Mouse (Mus musculus) T-helper 2 cell (primary cell): ENCODE measurements around the gene Gm10681.
"Not testable (repeated sequence)": the region's sequence is repeated elsewhere in the genome, so short reads cannot be mapped to it uniquely, and the experiment has no call there.

Experiments used
- in situ Hi-C: fragments of 300-600 bp; cut with MboI, MseI; formaldehyde crosslinking; loops from one replicate; pipeline ENCODE4 v1.15.1; 2025; ENCODE audit warnings: high pct_unique_total_duplicates

Gm10681 gene

DNA sequence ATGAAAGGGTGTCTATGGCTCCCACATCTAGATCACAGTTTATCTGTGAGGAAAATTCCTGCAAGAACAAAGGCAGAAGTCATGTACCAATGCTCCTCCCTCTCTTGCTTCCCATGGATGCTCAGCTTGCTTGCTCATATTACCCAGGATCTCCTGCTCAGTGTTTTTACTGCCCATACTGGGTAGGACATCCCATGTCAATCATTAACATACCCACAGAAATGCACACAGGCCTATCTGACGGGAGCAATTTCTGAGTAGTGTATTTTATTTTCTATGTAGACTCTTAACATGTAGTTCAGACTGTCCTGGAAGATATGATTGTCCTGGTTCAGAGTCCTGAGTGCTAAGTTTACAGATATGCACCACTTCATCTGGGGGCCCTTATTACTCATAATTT is 64.1 kb downstream of the Gm10681 start:
- in situ Hi-C loops, result loop anchor here (5.0 kb wide), 2 partner anchors 57 to 58 kb away; no protein-coding TSS in a partner anchor

DNA sequence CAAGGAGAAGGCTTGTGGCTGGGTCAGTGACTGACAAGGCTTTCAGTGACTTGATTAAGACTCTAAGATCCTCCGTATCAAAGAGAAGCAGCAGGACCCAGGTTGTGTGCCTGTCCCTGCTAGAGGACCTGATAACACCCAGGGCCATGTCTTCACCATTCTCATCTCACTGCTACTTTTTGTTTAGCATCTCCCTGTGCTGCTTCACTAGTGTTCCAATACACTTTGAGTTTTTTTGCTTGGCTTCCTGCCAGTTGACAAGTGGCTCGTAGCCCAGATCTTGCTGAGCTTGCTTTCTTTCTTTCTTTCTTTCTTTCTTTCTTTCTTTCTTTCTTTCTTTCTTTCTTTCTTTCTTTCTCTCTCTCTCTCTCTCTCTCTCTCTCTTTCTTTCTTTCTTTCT is 65.8 kb downstream of the Gm10681 start:
- in situ Hi-C loops, result loop anchor here (5.0 kb wide), 2 partner anchors 55 to 60 kb away; no protein-coding TSS in a partner anchor

DNA sequence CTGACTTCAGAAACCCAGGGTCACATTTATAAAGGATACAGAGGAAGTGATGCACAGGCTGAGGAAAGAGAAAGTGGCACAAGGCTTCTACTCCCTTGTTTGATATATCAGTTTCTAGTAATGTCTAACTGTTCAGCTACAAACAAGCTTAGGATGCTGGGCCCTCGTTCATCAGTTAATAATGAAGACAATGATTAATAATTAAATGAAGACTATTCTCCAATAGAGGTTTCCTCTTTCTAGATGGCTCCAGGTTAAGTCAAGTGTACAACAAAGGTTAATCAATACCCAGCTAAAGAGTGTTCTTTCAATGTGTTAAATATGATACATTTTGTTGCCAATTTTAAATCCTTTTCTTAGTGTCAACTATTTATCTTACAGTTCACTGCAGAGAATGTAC is 78.2 kb downstream of the Gm10681 start, which contains the start of gene Hsd3b4:
Gene Hsd3b4, minus strand, starts transcription at position 101 of the 400 bp plus-strand sequence.
- in situ Hi-C loops, result not testable (repeated sequence)

DNA sequence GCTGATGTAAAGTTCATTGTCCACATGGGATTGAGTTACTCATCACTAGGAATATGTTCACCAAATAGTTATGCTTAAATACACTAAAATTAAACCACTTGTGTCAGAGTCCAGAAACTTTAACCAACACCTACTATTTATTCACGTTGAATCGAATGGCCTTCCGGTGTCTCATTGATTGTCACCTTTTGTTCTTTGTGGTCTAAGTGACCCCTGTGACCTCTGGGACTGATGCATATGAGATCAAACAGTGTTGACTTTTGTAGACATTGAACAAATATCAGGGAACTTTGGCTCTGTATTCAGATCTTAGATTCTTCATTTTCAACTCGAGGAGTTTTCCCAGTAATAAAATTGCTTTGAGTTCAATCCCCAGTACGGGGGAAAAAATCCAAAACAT is 81.4 kb downstream of the Gm10681 start:
- in situ Hi-C loops, result not testable (repeated sequence)
